ENCODE assay signal across 9 mouse cellular contexts in the genomic region with DNA sequence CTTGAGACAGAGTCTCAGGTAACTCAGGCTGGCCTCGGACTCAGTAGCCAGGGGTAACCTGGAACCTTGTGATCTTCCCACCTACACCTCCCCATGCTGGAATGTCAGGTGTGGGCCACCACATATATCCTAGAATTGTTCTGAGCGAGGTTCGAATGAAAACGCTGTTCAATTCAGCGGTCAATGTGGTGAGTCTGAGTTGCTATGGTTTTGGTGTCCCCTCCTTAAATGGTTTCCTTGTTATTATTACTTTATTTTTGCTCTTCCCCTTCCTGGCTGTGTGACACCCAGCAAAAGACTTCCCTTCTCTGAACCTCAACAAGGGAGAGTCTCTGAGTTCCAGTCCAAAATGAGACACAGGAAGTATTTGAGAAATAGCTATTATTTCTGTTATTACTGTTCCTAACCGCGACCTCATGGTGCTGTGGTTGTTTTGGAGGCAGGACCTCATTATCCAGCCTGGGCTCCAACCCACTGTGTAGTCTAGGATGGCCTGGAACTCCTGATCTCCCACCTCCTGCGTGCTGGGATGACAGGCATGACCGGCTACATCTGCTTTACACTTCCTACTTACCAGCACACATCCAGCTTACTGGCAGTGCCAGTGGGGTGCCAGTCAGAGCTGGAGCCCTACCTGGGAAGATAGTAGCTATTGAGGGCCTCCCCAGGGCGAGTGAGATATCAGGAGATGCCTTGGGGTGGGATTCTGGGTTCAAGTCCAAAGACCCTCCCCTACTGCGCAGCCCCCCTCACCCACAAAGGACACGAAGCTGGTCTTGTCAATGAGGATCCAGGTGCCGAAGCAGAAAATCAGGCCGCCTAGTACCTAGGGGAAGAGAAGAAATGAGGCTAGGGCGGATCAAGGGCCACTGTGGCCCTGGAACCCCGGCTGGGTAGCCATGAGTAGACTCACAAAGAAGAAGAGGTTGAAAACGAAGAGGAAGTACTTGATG. TPM values are rescaled to one million over a fixed set of nuclear protein-coding genes. Genes with fewer than 3 reads are reported as not detected.
A peak's percentile ranks its signal among the peaks of the same experiment; 100 is the strongest.
DNase-seq lines count a peak whose midpoint lies in the region; ATAC-seq and TF ChIP-seq lines count a peak whose summit lies in the region.
"Had no signal": no experiment of that assay in that cellular context is flagged by ENCODE, and none has a peak within 500 bp of the region (broad histone marks: within the 10 kb centered on the region; RNA-seq: fewer than 3 reads in every experiment).

No protein-coding gene starts in this region.

- peaks cover 2% of the 10 kb centered on the region; the same call in 1 of the 2 replicates for H3K36me3 ChIP-seq in limb, embryonic 11.5 days (ENCODE audit: control insufficient read depth, insufficient read depth, low read length)
- no peaks in the 10 kb centered on the region for H3K36me3 ChIP-seq in stomach, embryonic 15.5 days
- peaks cover 12% of the 10 kb centered on the region for H3K36me3 ChIP-seq in midbrain, embryonic 10.5 days

- WGBS in lung, adult 2 months: 61% methylated on average over 17 of the region's 17 CpGs
- WGBS in limb, embryonic 11.5 days: 80% methylated on average over 17 of the region's 17 CpGs
- 73% methylated on average over 17 of the region's 17 CpGs for WGBS in stomach, embryonic 15.5 days
- 73% methylated on average over 17 of the region's 17 CpGs for WGBS in midbrain, embryonic 10.5 days

- no peak for TF ChIP-seq POLR2A in lung, adult 2 months (IDR thresholded peaks at IDR 0.05; ENCODE audit: borderline replicate concordance, extremely low read depth, low read depth, low read length)

- H3K9me3 ChIP-seq in limb, embryonic 11.5 days (ENCODE audit: control insufficient read depth, low read length): no peaks in the 10 kb centered on the region
- no peaks in the 10 kb centered on the region for H3K9me3 ChIP-seq in stomach, embryonic 15.5 days
- no peaks in the 10 kb centered on the region for H3K9me3 ChIP-seq in midbrain, embryonic 10.5 days (replicated peaks)

- H3K4me3 ChIP-seq in lung, adult 2 months (replicated peaks; ENCODE audit: extremely low read depth, low read depth, low read length): peak overlapping the region; percentile 59
- H3K4me3 ChIP-seq in limb, embryonic 11.5 days (ENCODE audit: low read depth, low read length): no peak overlapping the region
- H3K4me3 ChIP-seq in stomach, embryonic 15.5 days (replicated peaks): 0 out of 2 replicates have a peak overlapping the region, but pooled peaks have one; percentile 1
- H3K4me3 ChIP-seq in midbrain, embryonic 10.5 days: no peak overlapping the region

- peaks cover 13% of the 10 kb centered on the region; the same call in 1 of the 2 replicates for H3K4me1 ChIP-seq in lung, adult 2 months (ENCODE audit: control insufficient read depth, insufficient read depth, low read length)
- H3K4me1 ChIP-seq in limb, embryonic 11.5 days (ENCODE audit: control insufficient read depth, insufficient read depth, low read length): peaks cover 27% of the 10 kb centered on the region
- H3K4me1 ChIP-seq in stomach, embryonic 15.5 days: peaks cover 32% of the 10 kb centered on the region
- H3K4me1 ChIP-seq in midbrain, embryonic 10.5 days: peaks cover 51% of the 10 kb centered on the region

- H3K9ac ChIP-seq in limb, embryonic 11.5 days (ENCODE audit: low read length): no peak overlapping the region
- no peak overlapping the region for H3K9ac ChIP-seq in stomach, embryonic 15.5 days

- H3K27me3 ChIP-seq in limb, embryonic 11.5 days (ENCODE audit: control insufficient read depth, insufficient read depth, low read length): peaks cover 3% of the 10 kb centered on the region; the same call in 1 of the 2 replicates
- peaks cover 4% of the 10 kb centered on the region; the same call in 1 of the 2 replicates for H3K27me3 ChIP-seq in stomach, embryonic 15.5 days (replicated peaks)
- H3K27me3 ChIP-seq in midbrain, embryonic 10.5 days (ENCODE audit: low read depth, poor library complexity, severe bottlenecking): peaks cover 83% of the 10 kb centered on the region

- ATAC-seq in limb, embryonic 11.5 days (ENCODE audit: insufficient number of reproducible peaks, low FRiP score, low TSS enrichment, low read depth): no peak
- ATAC-seq in stomach, embryonic 15.5 days (ENCODE audit: insufficient read depth, low FRiP score, low read depth): no peak

- H3K27ac ChIP-seq in limb, embryonic 11.5 days (replicated peaks; ENCODE audit: low read depth, low read length): no peak overlapping the region
- H3K27ac ChIP-seq in stomach, embryonic 15.5 days: 0 out of 2 replicates have a peak overlapping the region, but pooled peaks have one; percentile 13
- H3K27ac ChIP-seq in midbrain, embryonic 10.5 days (replicated peaks): no peak overlapping the region

- TF ChIP-seq CTCF in lung, adult 2 months (IDR thresholded peaks at IDR 0.05; ENCODE audit: insufficient read depth, low read length): no peak

- no peak for DNase-seq in lung, adult 2 months
- DNase-seq in lung, postnatal 14 days: no peak
- DNase-seq in MEL-GATA-1-ER (ENCODE audit: extremely low read depth, low read depth): peak; percentile 40
- DNase-seq in limb, embryonic 11.5 days (ENCODE audit: low spot score): peak; percentile 20
- DNase-seq in frontal cortex, postnatal 36 days (ENCODE audit: low spot score in 2 of 2): no peak
- DNase-seq in midbrain, embryonic 10.5 days (ENCODE audit: low spot score): no peak
- DNase-seq in kidney, adult 11 months: no peak
- DNase-seq: midbrain, embryonic 14.5 days had no signal

- no peak overlapping the region for H3K4me2 ChIP-seq in limb, embryonic 11.5 days (ENCODE audit: low read depth, severe bottlenecking)
- H3K4me2 ChIP-seq in stomach, embryonic 15.5 days: no peak overlapping the region; the same call in 1 of the 2 replicates

RNA-seq across cellular contexts. Expression of a gene that starts 0.9 kb away (rescaled TPM):
- 82.1 and 84.1 TPM in 2 replicates for polyA plus RNA-seq in lung, adult 2 months (2012; rRNA removed)
- polyA plus RNA-seq in limb, embryonic 11.5 days (2014; fragmentation: Nextera tagmentation; extraction: Ambion mirVana): 0.82 and 1.6 TPM in 2 replicates
- 4.2 and 7.1 TPM in 2 replicates for polyA plus RNA-seq in stomach, embryonic 15.5 days (2015; fragmentation: Nextera tagmentation; extraction: Ambion mirVana)
- polyA plus RNA-seq in midbrain, embryonic 10.5 days (2016; fragmentation: Nextera tagmentation; extraction: Ambion mirVana): 0.43 and 0.65 TPM in 2 replicates

RNA-seq across cellular contexts. Expression of a gene that starts 2.9 kb away (rescaled TPM):
- 0.12 TPM in 1 of 2 replicates, not detected in the other for polyA plus RNA-seq in lung, adult 2 months (2012; rRNA removed)
- polyA plus RNA-seq in limb, embryonic 11.5 days (2014; fragmentation: Nextera tagmentation; extraction: Ambion mirVana): 0.20 and 0.36 TPM in 2 replicates
- polyA plus RNA-seq in stomach, embryonic 15.5 days (2015; fragmentation: Nextera tagmentation; extraction: Ambion mirVana): not detected in 2 replicates
- polyA plus RNA-seq in midbrain, embryonic 10.5 days (2016; fragmentation: Nextera tagmentation; extraction: Ambion mirVana): 0.07 TPM in 1 of 2 replicates, not detected in the other

RNA-seq across cellular contexts. Expression of a gene that starts 22.5 kb away (rescaled TPM):
- polyA plus RNA-seq in lung, adult 2 months (2012; rRNA removed): 37.6 and 44.1 TPM in 2 replicates
- 378 and 385 TPM in 2 replicates for polyA plus RNA-seq in limb, embryonic 11.5 days (2014; fragmentation: Nextera tagmentation; extraction: Ambion mirVana)
- 123 and 141 TPM in 2 replicates for polyA plus RNA-seq in stomach, embryonic 15.5 days (2015; fragmentation: Nextera tagmentation; extraction: Ambion mirVana)
- 365 and 367 TPM in 2 replicates for polyA plus RNA-seq in midbrain, embryonic 10.5 days (2016; fragmentation: Nextera tagmentation; extraction: Ambion mirVana)

RNA-seq across cellular contexts. Expression of a gene that starts 26.1 kb away (rescaled TPM):
- 1.4 and 5.2 TPM in 2 replicates for polyA plus RNA-seq in lung, adult 2 months (2012; rRNA removed)
- polyA plus RNA-seq in limb, embryonic 11.5 days (2014; fragmentation: Nextera tagmentation; extraction: Ambion mirVana): 0.51 and 0.60 TPM in 2 replicates
- 1.1 and 1.4 TPM in 2 replicates for polyA plus RNA-seq in stomach, embryonic 15.5 days (2015; fragmentation: Nextera tagmentation; extraction: Ambion mirVana)
- 0.72 and 1.4 TPM in 2 replicates for polyA plus RNA-seq in midbrain, embryonic 10.5 days (2016; fragmentation: Nextera tagmentation; extraction: Ambion mirVana)

RNA-seq across cellular contexts. Expression of a gene that starts 33.3 kb away (rescaled TPM):
- polyA plus RNA-seq in lung, adult 2 months (2012; rRNA removed): 3.3 and 4.1 TPM in 2 replicates
- 0.41 and 0.51 TPM in 2 replicates for polyA plus RNA-seq in limb, embryonic 11.5 days (2014; fragmentation: Nextera tagmentation; extraction: Ambion mirVana)
- 0.55 and 0.64 TPM in 2 replicates for polyA plus RNA-seq in stomach, embryonic 15.5 days (2015; fragmentation: Nextera tagmentation; extraction: Ambion mirVana)
- polyA plus RNA-seq in midbrain, embryonic 10.5 days (2016; fragmentation: Nextera tagmentation; extraction: Ambion mirVana): 0.73 and 0.88 TPM in 2 replicates

Comparison
In these comparisons a context has a peak if more than half of its experiments do, and no peak if none do; other contexts are left out.
1. DNase-seq: peak in MEL-GATA-1-ER (single experiment) and limb, embryonic 11.5 days (single experiment); none in lung, adult 2 months (single experiment), lung, postnatal 14 days (single experiment), frontal cortex, postnatal 36 days (0 of 2), midbrain, embryonic 10.5 days (single experiment) and kidney, adult 11 months (single experiment).
2. H3K4me3 ChIP-seq: peak in lung, adult 2 months (single experiment) and stomach, embryonic 15.5 days (single experiment); none in limb, embryonic 11.5 days (single experiment) and midbrain, embryonic 10.5 days (single experiment).
3. RNA of a gene that starts 0.9 kb away (polyA plus RNA-seq): 82.1 to 84.1 TPM in lung, adult 2 months; 4.2 to 7.1 TPM in stomach, embryonic 15.5 days, 0.82 to 1.6 TPM in limb, embryonic 11.5 days and 0.43 to 0.65 TPM in midbrain, embryonic 10.5 days; every median in the first group is over 10 times any median in the second.